Mouse (Mus musculus): ENCODE measurements at regions not wholly inside any gene's neighbourhood (a gene's known extent, or its start where the extent isn't known, plus 50 kb on each side); places are given as distances from the start of the nearest gene placed in this dataset.

GRCm38 (mm10) chr4:28298911-28299353 is 514.0 kb upstream of the Epha7 start:
- DNase-seq (ENCODE audit: low read depth) = peak; percentile 67
- TF ChIP-seq CTCF (IDR thresholded peaks at IDR 0.05; ENCODE audit: borderline replicate concordance, extremely low read depth, insufficient read depth, insufficient read length) = no peak
- no peak for TF ChIP-seq POLR2A (IDR thresholded peaks at IDR 0.05; ENCODE audit: borderline replicate concordance, extremely low read depth, insufficient read depth, insufficient read length, poor library complexity, severe bottlenecking)

DNA sequence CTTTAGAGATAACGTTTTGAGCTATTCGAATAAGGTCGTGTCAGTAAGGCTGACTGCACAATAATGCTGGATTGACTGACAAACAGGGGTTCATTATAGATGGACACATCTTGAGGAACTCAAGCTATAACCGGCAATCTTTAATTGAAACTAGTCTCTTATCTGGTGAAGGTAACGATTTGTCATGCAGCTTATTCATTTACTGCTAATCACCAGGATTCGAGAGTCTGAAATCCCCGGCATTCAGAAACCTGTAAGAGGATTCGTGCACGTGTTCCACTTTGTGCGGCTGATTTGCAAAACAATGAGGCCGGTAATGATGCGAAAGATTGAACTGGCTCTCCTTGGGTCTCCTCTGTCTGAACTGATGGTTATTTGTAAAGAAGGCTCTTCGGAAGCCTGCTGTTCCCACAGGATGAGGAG is 512.9 kb upstream of the Epha7 start:
- peak; percentile 88 for DNase-seq (ENCODE audit: low read depth)
- TF ChIP-seq POLR2A (IDR thresholded peaks at IDR 0.05; ENCODE audit: borderline replicate concordance, extremely low read depth, insufficient read depth, insufficient read length, poor library complexity, severe bottlenecking) (no peak), CTCF (IDR thresholded peaks at IDR 0.05; ENCODE audit: borderline replicate concordance, extremely low read depth, insufficient read depth, insufficient read length) (no peak)

GRCm38 (mm10) chr4:28301686-28302085 is 511.2 kb upstream of the Epha7 start:
- TF ChIP-seq CTCF (IDR thresholded peaks at IDR 0.05; ENCODE audit: borderline replicate concordance, extremely low read depth, insufficient read depth, insufficient read length) (no peak), POLR2A (IDR thresholded peaks at IDR 0.05; ENCODE audit: borderline replicate concordance, extremely low read depth, insufficient read depth, insufficient read length, poor library complexity, severe bottlenecking) (no peak)
- peak; percentile 48 for DNase-seq (ENCODE audit: low read depth)

DNA sequence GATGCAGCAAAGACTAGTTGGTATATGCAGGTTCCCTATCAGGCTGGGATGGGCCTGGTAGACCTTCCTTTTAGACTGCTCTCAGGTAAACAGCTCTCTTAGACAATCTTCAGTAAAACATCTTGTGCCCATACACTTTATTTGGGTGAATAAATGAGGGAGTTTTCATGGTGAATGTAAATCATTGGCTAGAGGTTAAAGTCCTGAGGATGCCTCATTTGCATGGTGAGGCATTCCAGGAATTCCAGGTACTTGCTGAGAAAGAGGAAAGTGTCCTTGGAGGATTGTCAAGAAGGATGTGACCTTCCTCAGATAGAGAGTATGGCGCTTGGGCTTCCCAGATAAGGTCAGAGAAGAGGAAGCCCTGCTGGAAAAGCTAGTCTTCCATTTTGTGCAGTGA is 481.9 kb upstream of the Epha7 start:
- no peak for DNase-seq (ENCODE audit: low read depth)
- TF ChIP-seq CTCF (IDR thresholded peaks at IDR 0.05; ENCODE audit: borderline replicate concordance, extremely low read depth, insufficient read depth, insufficient read length) (no peak), POLR2A (IDR thresholded peaks at IDR 0.05; ENCODE audit: borderline replicate concordance, extremely low read depth, insufficient read depth, insufficient read length, poor library complexity, severe bottlenecking) (no peak)

DNA sequence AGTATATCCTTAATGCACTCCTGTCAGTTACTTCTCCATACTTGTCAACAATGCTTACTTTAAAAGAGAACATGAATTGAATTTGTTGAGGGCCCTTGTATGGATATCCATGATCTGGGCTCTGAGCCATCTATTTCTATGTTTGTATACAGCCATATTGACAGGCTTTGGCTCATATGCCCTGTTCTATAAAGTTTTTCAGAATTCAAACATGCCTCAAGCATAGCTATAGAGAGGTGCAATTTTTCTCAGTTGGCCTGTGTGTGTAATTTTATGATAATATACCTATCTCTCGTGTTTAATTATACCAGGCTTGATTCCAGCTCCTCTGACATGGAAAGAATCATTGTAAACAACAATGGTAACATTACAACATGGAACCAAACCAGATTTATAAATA is 448.4 kb upstream of the Epha7 start:
- DNase-seq (ENCODE audit: low read depth) = peak; percentile 25
- TF ChIP-seq CTCF (IDR thresholded peaks at IDR 0.05; ENCODE audit: borderline replicate concordance, extremely low read depth, insufficient read depth, insufficient read length) = no peak
- TF ChIP-seq POLR2A (IDR thresholded peaks at IDR 0.05; ENCODE audit: borderline replicate concordance, extremely low read depth, insufficient read depth, insufficient read length, poor library complexity, severe bottlenecking) = no peak

GRCm38 (mm10) chr4:28377087-28377486 is 435.8 kb upstream of the Epha7 start:
- peak; percentile 58 for DNase-seq (ENCODE audit: low read depth)
- TF ChIP-seq CTCF (IDR thresholded peaks at IDR 0.05; ENCODE audit: borderline replicate concordance, extremely low read depth, insufficient read depth, insufficient read length) (no peak), POLR2A (IDR thresholded peaks at IDR 0.05; ENCODE audit: borderline replicate concordance, extremely low read depth, insufficient read depth, insufficient read length, poor library complexity, severe bottlenecking) (no peak)

- no peak for DNase-seq (ENCODE audit: low read depth)
- TF ChIP-seq POLR2A (IDR thresholded peaks at IDR 0.05; ENCODE audit: borderline replicate concordance, extremely low read depth, insufficient read depth, insufficient read length, poor library complexity, severe bottlenecking) = no peak
- no peak for TF ChIP-seq CTCF (IDR thresholded peaks at IDR 0.05; ENCODE audit: borderline replicate concordance, extremely low read depth, insufficient read depth, insufficient read length)
Measured at GRCm38 (mm10) chr4:28378661-28379060, 434.3 kb upstream of the Epha7 start.

DNA sequence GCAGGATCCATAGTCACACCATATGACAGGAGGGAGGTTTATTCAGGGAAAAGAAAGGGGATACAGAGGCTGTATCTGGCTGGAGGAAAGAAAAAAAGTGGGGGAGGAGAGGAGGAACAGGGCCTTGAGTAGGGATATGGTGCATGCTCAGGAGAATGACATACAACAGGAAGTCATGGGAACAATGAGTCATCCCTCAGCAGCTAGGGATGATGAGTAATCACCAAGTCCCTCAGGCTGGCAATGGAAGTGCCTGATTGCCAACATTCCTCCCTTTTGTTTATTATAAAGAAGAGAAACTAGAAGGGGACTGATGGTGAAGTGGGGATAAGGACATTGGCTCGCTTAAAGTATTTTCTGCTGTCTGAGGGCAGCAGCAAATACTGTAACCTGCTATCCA is 388.6 kb upstream of the Epha7 start:
- DNase-seq (ENCODE audit: low read depth) = no peak
- TF ChIP-seq CTCF (IDR thresholded peaks at IDR 0.05; ENCODE audit: borderline replicate concordance, extremely low read depth, insufficient read depth, insufficient read length) (no peak), POLR2A (IDR thresholded peaks at IDR 0.05; ENCODE audit: borderline replicate concordance, extremely low read depth, insufficient read depth, insufficient read length, poor library complexity, severe bottlenecking) (no peak)

GRCm38 (mm10) chr4:28440161-28440560 is 372.8 kb upstream of the Epha7 start:
- peak; percentile 25 for DNase-seq (ENCODE audit: low read depth)
- no peak for TF ChIP-seq POLR2A (IDR thresholded peaks at IDR 0.05; ENCODE audit: borderline replicate concordance, extremely low read depth, insufficient read depth, insufficient read length, poor library complexity, severe bottlenecking)
- no peak for TF ChIP-seq CTCF (IDR thresholded peaks at IDR 0.05; ENCODE audit: borderline replicate concordance, extremely low read depth, insufficient read depth, insufficient read length)

GRCm38 (mm10) chr4:28453111-28453510 is 359.8 kb upstream of the Epha7 start:
- DNase-seq (ENCODE audit: low read depth) = no peak

GRCm38 (mm10) chr4:28456312-28456711 is 356.6 kb upstream of the Epha7 start:
- peak; percentile 64 for DNase-seq (ENCODE audit: low read depth)
- TF ChIP-seq POLR2A (IDR thresholded peaks at IDR 0.05; ENCODE audit: borderline replicate concordance, extremely low read depth, insufficient read depth, insufficient read length, poor library complexity, severe bottlenecking) (no peak), CTCF (IDR thresholded peaks at IDR 0.05; ENCODE audit: borderline replicate concordance, extremely low read depth, insufficient read depth, insufficient read length) (peak; percentile 12; the same call in 1 of the 2 replicates)

More at GRCm38 (mm10) chr4:28453111-28453510, 359.8 kb upstream of the Epha7 start:
- no peak for TF ChIP-seq CTCF (IDR thresholded peaks at IDR 0.05; ENCODE audit: borderline replicate concordance, extremely low read depth, insufficient read depth, insufficient read length)
- no peak for TF ChIP-seq POLR2A (IDR thresholded peaks at IDR 0.05; ENCODE audit: borderline replicate concordance, extremely low read depth, insufficient read depth, insufficient read length, poor library complexity, severe bottlenecking)

Measured in brain, embryonic 14.5 days (tissue).